Mouse (Mus musculus) cortical plate, adult 2 months (tissue): Measurements from ENCODE around the gene Scn1b.

ENCODE experiments used
- CTCF ChIP-seq: fragments of 200-500 bp; IDR thresholded peaks from 2 replicates; pipeline ENCODE4 v1.5.1; 2011; ENCODE audit warnings: mild to moderate bottlenecking, control low read depth, low read length; ENCODE audit not compliant: insufficient read depth; ENCODE audit errors: extremely low read depth
- POLR2A ChIP-seq: fragments of 200-500 bp; IDR thresholded peaks from 2 replicates; pipeline ENCODE4 v1.6.1; 2011; ENCODE audit warnings: mild to moderate bottlenecking, low read length, control low read depth; ENCODE audit not compliant: insufficient read depth; ENCODE audit errors: extremely low read depth

DNA sequence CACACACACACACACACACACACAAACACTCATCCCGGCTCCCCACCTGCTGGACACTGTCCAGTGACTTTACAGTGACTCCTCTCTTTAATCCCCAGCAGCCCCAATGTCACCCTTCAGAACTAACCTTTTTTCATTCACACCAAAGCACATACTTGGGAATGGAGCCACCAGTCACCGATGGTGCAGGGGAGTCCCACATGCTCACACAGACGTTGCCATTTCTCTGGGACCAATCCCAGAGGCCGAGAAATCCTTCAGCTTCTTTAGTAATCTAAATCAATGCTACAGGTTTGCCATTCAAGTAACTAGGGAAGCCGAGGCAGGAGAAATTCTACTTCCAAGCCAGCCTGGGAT, 52.1 kb downstream of the Scn1b start:
- no peak for TF ChIP-seq CTCF
- no peak for TF ChIP-seq POLR2A
